Mouse (Mus musculus): Measurements from ENCODE around the gene Ahnak2.

DNA sequence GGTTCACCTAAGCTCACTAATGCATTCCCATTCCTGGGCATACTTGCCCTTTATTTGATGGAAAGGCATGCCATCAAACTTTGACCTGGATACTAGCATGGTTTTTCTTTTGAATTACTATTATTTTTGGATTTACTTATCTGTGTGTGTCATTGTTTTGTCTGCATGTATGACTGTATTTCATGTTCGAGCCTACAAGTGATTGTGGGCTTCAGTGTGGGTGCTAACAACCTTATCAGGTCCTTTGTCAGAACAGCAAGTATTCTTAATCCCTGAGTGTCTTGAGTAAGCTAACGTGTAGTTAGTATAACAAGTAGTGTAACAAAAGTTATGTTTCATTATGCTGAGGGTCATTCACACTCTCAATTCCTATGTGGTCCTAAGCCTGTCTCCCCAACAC is 27.7 kb upstream of the Ahnak2 start:
- TF ChIP-seq CTCF (IDR thresholded peaks at IDR 0.05; ENCODE audit: borderline replicate concordance, control insufficient read depth, extremely low read depth, insufficient read depth, low read length, poor library complexity) (no peak), POLR2A (IDR thresholded peaks at IDR 0.05; ENCODE audit: control insufficient read depth, extremely low read depth, insufficient read depth, low read length, poor library complexity) (no peak)

Measured in thymus, adult 2 months (tissue).